ENCODE assay signal across 8 mouse cellular contexts in genomic region chr4:144906001-144906889, GRCm38 (mm10). TPM values are rescaled to one million over a fixed set of nuclear protein-coding genes. Genes with fewer than 3 reads are reported as not detected.
DNase-seq lines count a peak whose midpoint lies in the region; ATAC-seq and TF ChIP-seq lines count a peak whose summit lies in the region.

No protein-coding gene starts in this region.

- no peak overlapping the region for H3K9ac ChIP-seq in midbrain, embryonic 16.5 days (ENCODE audit: low read depth, low read length)
- H3K9ac ChIP-seq in midbrain, embryonic 14.5 days (replicated peaks; ENCODE audit: low read length): no peak overlapping the region
- no peak overlapping the region for H3K9ac ChIP-seq in embryonic facial prominence, embryonic 14.5 days (ENCODE audit: low read depth, low read length)
- H3K9ac ChIP-seq in hindbrain, embryonic 13.5 days: no peak overlapping the region
- H3K9ac ChIP-seq in liver, embryonic 12.5 days: 0 out of 2 replicates have a peak overlapping the region, but pooled peaks have one; percentile 4

- no peaks in the 10 kb centered on the region for H3K4me1 ChIP-seq in midbrain, embryonic 16.5 days (ENCODE audit: control insufficient read depth, insufficient read depth, low read length)
- no peaks in the 10 kb centered on the region for H3K4me1 ChIP-seq in midbrain, embryonic 14.5 days (ENCODE audit: control insufficient read depth, insufficient read depth, low read length)
- no peaks in the 10 kb centered on the region for H3K4me1 ChIP-seq in embryonic facial prominence, embryonic 14.5 days (ENCODE audit: control insufficient read depth, insufficient read depth, low read length)
- 0 out of 2 replicates have a peak, but pooled peaks cover 2% of the 10 kb centered on the region for H3K4me1 ChIP-seq in hindbrain, embryonic 13.5 days (replicated peaks)
- H3K4me1 ChIP-seq in liver, embryonic 12.5 days: peaks cover 78% of the 10 kb centered on the region
- peaks cover 41% of the 10 kb centered on the region for H3K4me1 ChIP-seq in thymus, adult 2 months (replicated peaks; ENCODE audit: control insufficient read depth, insufficient read depth, low read length)

- ATAC-seq in midbrain, embryonic 16.5 days: 0 out of 2 replicates have a peak, but pooled peaks have one; percentile 46
- ATAC-seq in midbrain, embryonic 14.5 days (ENCODE audit: low FRiP score, low TSS enrichment): no peak
- peak; percentile 27; the same call in 1 of the 2 replicates for ATAC-seq in embryonic facial prominence, embryonic 14.5 days (ENCODE audit: low read depth)
- ATAC-seq in hindbrain, embryonic 13.5 days (ENCODE audit: low FRiP score): peak; percentile 52; the same call in 1 of the 2 replicates
- ATAC-seq in liver, embryonic 12.5 days: peak; percentile 56
- peak; percentile 22; the same call in 1 of the 2 replicates for ATAC-seq in neutrophil, adult 5-6 weeks (ENCODE audit: extremely low read depth, insufficient number of reproducible peaks, low FRiP score, poor library complexity, severe bottlenecking)
- ATAC-seq in frontal cortex, adult (ENCODE audit: low TSS enrichment): no peak

- H3K4me2 ChIP-seq in midbrain, embryonic 16.5 days (ENCODE audit: low read length): no peak overlapping the region
- H3K4me2 ChIP-seq in midbrain, embryonic 14.5 days (ENCODE audit: low read length): no peak overlapping the region
- H3K4me2 ChIP-seq in embryonic facial prominence, embryonic 14.5 days (ENCODE audit: low read depth, low read length): no peak overlapping the region
- H3K4me2 ChIP-seq in hindbrain, embryonic 13.5 days: no peak overlapping the region
- no peak overlapping the region for H3K4me2 ChIP-seq in liver, embryonic 12.5 days

- H3K27me3 ChIP-seq in midbrain, embryonic 16.5 days (ENCODE audit: control insufficient read depth, insufficient read depth, low read depth, low read length): no peaks in the 10 kb centered on the region
- H3K27me3 ChIP-seq in midbrain, embryonic 14.5 days (ENCODE audit: control insufficient read depth, insufficient read depth, low read length): no peaks in the 10 kb centered on the region
- no peaks in the 10 kb centered on the region for H3K27me3 ChIP-seq in embryonic facial prominence, embryonic 14.5 days (replicated peaks; ENCODE audit: control insufficient read depth, insufficient read depth, low read length)
- H3K27me3 ChIP-seq in hindbrain, embryonic 13.5 days: no peaks in the 10 kb centered on the region
- H3K27me3 ChIP-seq in liver, embryonic 12.5 days (replicated peaks): no peaks in the 10 kb centered on the region
- H3K27me3 ChIP-seq in thymus, adult 2 months (ENCODE audit: control insufficient read depth, insufficient read depth, low read length): no peaks in the 10 kb centered on the region

- no peak for TF ChIP-seq CTCF in thymus, adult 2 months (IDR thresholded peaks at IDR 0.05; ENCODE audit: borderline replicate concordance, control insufficient read depth, extremely low read depth, insufficient read depth, low read length, poor library complexity)

- H3K4me3 ChIP-seq in midbrain, embryonic 16.5 days (ENCODE audit: low read depth, low read length): no peak overlapping the region
- H3K4me3 ChIP-seq in midbrain, embryonic 14.5 days (replicated peaks; ENCODE audit: low read depth, low read length): no peak overlapping the region
- H3K4me3 ChIP-seq in embryonic facial prominence, embryonic 14.5 days (ENCODE audit: low read depth, low read length): no peak overlapping the region
- no peak overlapping the region for H3K4me3 ChIP-seq in hindbrain, embryonic 13.5 days
- no peak overlapping the region for H3K4me3 ChIP-seq in liver, embryonic 12.5 days
- H3K4me3 ChIP-seq in thymus, adult 2 months (ENCODE audit: control insufficient read depth, insufficient read depth, low read length): no peak overlapping the region

- H3K9me3 ChIP-seq in midbrain, embryonic 16.5 days (replicated peaks; ENCODE audit: control insufficient read depth, low read length, poor library complexity, severe bottlenecking): no peaks in the 10 kb centered on the region
- H3K9me3 ChIP-seq in midbrain, embryonic 14.5 days (ENCODE audit: control insufficient read depth, low read length): no peaks in the 10 kb centered on the region
- H3K9me3 ChIP-seq in embryonic facial prominence, embryonic 14.5 days (ENCODE audit: control insufficient read depth, low read length): no peaks in the 10 kb centered on the region
- no peaks in the 10 kb centered on the region for H3K9me3 ChIP-seq in hindbrain, embryonic 13.5 days
- H3K9me3 ChIP-seq in liver, embryonic 12.5 days (replicated peaks): no peaks in the 10 kb centered on the region

- no peaks in the 10 kb centered on the region for H3K36me3 ChIP-seq in midbrain, embryonic 16.5 days (ENCODE audit: control insufficient read depth, insufficient read depth, low read length)
- no peaks in the 10 kb centered on the region for H3K36me3 ChIP-seq in midbrain, embryonic 14.5 days (ENCODE audit: control insufficient read depth, insufficient read depth, low read length)
- 0 out of 2 replicates have a peak, but pooled peaks cover 15% of the 10 kb centered on the region for H3K36me3 ChIP-seq in embryonic facial prominence, embryonic 14.5 days (ENCODE audit: control insufficient read depth, insufficient read depth, low read length)
- no peaks in the 10 kb centered on the region; the same call in 1 of the 2 replicates for H3K36me3 ChIP-seq in hindbrain, embryonic 13.5 days
- no peaks in the 10 kb centered on the region for H3K36me3 ChIP-seq in liver, embryonic 12.5 days
- H3K36me3 ChIP-seq in thymus, adult 2 months (ENCODE audit: control insufficient read depth, insufficient read depth, low read length): peaks cover 7% of the 10 kb centered on the region; the same call in 1 of the 2 replicates

- DNase-seq in midbrain, embryonic 14.5 days: no peak
- DNase-seq in embryonic facial prominence, embryonic 14.5 days (ENCODE audit: low spot score): no peak
- no peak for DNase-seq in thymus, adult 2 months

- H3K27ac ChIP-seq in midbrain, embryonic 16.5 days (ENCODE audit: low read length): no peak overlapping the region
- H3K27ac ChIP-seq in midbrain, embryonic 14.5 days (replicated peaks; ENCODE audit: low read depth, low read length): no peak overlapping the region
- no peak overlapping the region for H3K27ac ChIP-seq in embryonic facial prominence, embryonic 14.5 days (replicated peaks; ENCODE audit: low read depth, low read length)
- H3K27ac ChIP-seq in hindbrain, embryonic 13.5 days: no peak overlapping the region
- H3K27ac ChIP-seq in liver, embryonic 12.5 days: peak overlapping the region; percentile 41
- H3K27ac ChIP-seq in thymus, adult 2 months (ENCODE audit: control insufficient read depth, insufficient read depth, low read length): no peak overlapping the region

- TF ChIP-seq POLR2A in thymus, adult 2 months (IDR thresholded peaks at IDR 0.05; ENCODE audit: control insufficient read depth, extremely low read depth, insufficient read depth, low read length, poor library complexity): no peak

- WGBS in midbrain, embryonic 16.5 days: 88% methylated on average over 8 of the region's 8 CpGs
- WGBS in midbrain, embryonic 14.5 days: 89% methylated on average over 8 of the region's 8 CpGs
- WGBS in embryonic facial prominence, embryonic 14.5 days: 77% methylated on average over 8 of the region's 8 CpGs
- WGBS in hindbrain, embryonic 13.5 days: 89% methylated on average over 8 of the region's 8 CpGs
- 30% methylated on average over 8 of the region's 8 CpGs for WGBS in liver, embryonic 12.5 days (ENCODE audit: insufficient replicate concordance)
- WGBS in thymus, adult 2 months: 71% methylated on average over 8 of the region's 8 CpGs

RNA-seq across cellular contexts. Expression of gene Dhrs3, which starts 13.6 kb away (rescaled TPM):
- polyA plus RNA-seq in midbrain, embryonic 16.5 days (2015; fragmentation: Nextera tagmentation; extraction: Ambion mirVana): 27.4 and 41.6 TPM in 2 replicates
- polyA plus RNA-seq in midbrain, embryonic 14.5 days (2014; fragmentation: Nextera tagmentation; extraction: Ambion mirVana): 47.1 and 51.6 TPM in 2 replicates
- 66.8 and 67.4 TPM in 2 replicates for polyA plus RNA-seq in embryonic facial prominence, embryonic 14.5 days (2014; fragmentation: Nextera tagmentation; extraction: Ambion mirVana)
- 34.9 and 41.9 TPM in 2 replicates for polyA plus RNA-seq in hindbrain, embryonic 13.5 days (2015; fragmentation: Nextera tagmentation; extraction: Ambion mirVana)
- 33.9 and 34.9 TPM in 2 replicates for polyA plus RNA-seq in liver, embryonic 12.5 days (2016; fragmentation: Nextera tagmentation; extraction: Ambion mirVana)
- total RNA-seq in neutrophil, adult 5-6 weeks (2017): 27.1 and 38.4 TPM in 2 replicates
- polyA plus RNA-seq in thymus, adult 2 months (2012; rRNA removed): 224 and 227 TPM in 2 replicates

Comparison
In these comparisons a context has a peak if more than half of its experiments do, and no peak if none do; other contexts are left out.
1. ATAC-seq: peak in midbrain, embryonic 16.5 days (single experiment), embryonic facial prominence, embryonic 14.5 days (single experiment), hindbrain, embryonic 13.5 days (single experiment), liver, embryonic 12.5 days (single experiment) and neutrophil, adult 5-6 weeks (single experiment); none in midbrain, embryonic 14.5 days (single experiment) and frontal cortex, adult (single experiment).